Mouse (Mus musculus) cerebellum, adult 2 months (tissue): ENCODE results near the gene Tesc.

Experiments used
- CTCF ChIP-seq: fragments of 200-500 bp; IDR thresholded peaks from 2 replicates; pipeline ENCODE4 v1.5.1; 2011; ENCODE audit warnings: low read depth, mild to moderate bottlenecking, control low read depth, low read length, moderate library complexity, borderline replicate concordance; ENCODE audit not compliant: insufficient read depth
- POLR2A ChIP-seq: fragments of 200-500 bp; IDR thresholded peaks from 2 replicates; pipeline ENCODE4 v1.6.1; 2011; ENCODE audit warnings: low read length, control low read depth, borderline replicate concordance; ENCODE audit not compliant: insufficient read depth

GRCm38 (mm10) chr5:118015669-118016068 is 11.9 kb upstream of the Tesc start:
- TF ChIP-seq CTCF (no peak), POLR2A (no peak)
